Mouse (Mus musculus) liver, embryonic 14.5 days (tissue): ENCODE results near the gene Gm12166. TPM values are rescaled to one million over a fixed set of nuclear protein-coding genes. Genes with fewer than 3 reads are reported as not detected.
A peak's percentile ranks its signal among the peaks of the same experiment; 100 is the strongest.

Source experiments
- ATAC-seq: fragments of 200-750 bp; cut with Nextera tagmentation; 2 replicates; pipeline ENCODE4 v1.8.0; 2017; ENCODE audit warnings: moderate number of reproducible peaks, mild to moderate bottlenecking, moderate library complexity; ENCODE audit not compliant: insufficient read depth
- DNase-seq, 3 experiments: peaks; one replicate each; pipeline ENCODE4 v3.0.0-alpha.2; 2012 to 2013; ENCODE audit warnings: low read depth in 3 of 3, low spot score in 3 of 3
- H3K27ac ChIP-seq: fragments of 300-500 bp; sonication (generic); 2 replicates; pipeline ENCODE4 v1.5.1; 2014; ENCODE audit warnings: moderate library complexity, mild to moderate bottlenecking, control low read depth, inconsistent platforms
- H3K27me3 ChIP-seq: fragments of 300-500 bp; sonication (generic); 2 replicates; pipeline ENCODE4 v1.6.1; 2014; ENCODE audit warnings: mild to moderate bottlenecking, low read length, moderate library complexity; ENCODE audit not compliant: control insufficient read depth, insufficient read depth
- H3K36me3 ChIP-seq: fragments of 300-500 bp; sonication (generic); replicated peaks from 2 replicates; pipeline ENCODE4 v1.6.1; 2014; ENCODE audit warnings: low read depth; ENCODE audit not compliant: control insufficient read depth, insufficient read depth
- H3K4me1 ChIP-seq, 2 experiments: fragments of 200-500 bp in 1 of 2; fragments of 300-500 bp in 1 of 2; sonication (generic) in 1 of 2; replicated peaks; 2 replicates each; pipeline ENCODE4 v1.6.1; 2012 to 2014; ENCODE audit warnings: antibody characterized with exemption in 1 of 2, inconsistent platforms in 1 of 2, low read length in 1 of 2; ENCODE audit not compliant: control insufficient read depth in 2 of 2, insufficient read depth in 2 of 2
- H3K4me2 ChIP-seq: fragments of 300-500 bp; sonication (generic); 2 replicates; pipeline ENCODE4 v1.6.1; 2014; ENCODE audit warnings: low read depth, mild to moderate bottlenecking, control low read depth, moderate library complexity
- H3K4me3 ChIP-seq, 2 experiments: fragments of 200-500 bp in 1 of 2; fragments of 300-500 bp in 1 of 2; sonication (generic) in 1 of 2; 2 replicates each; pipeline ENCODE4 v1.5.1; 2012 to 2014; ENCODE audit warnings: low read depth in 2 of 2, low read length in 2 of 2, mild to moderate bottlenecking in 2 of 2, control low read depth in 1 of 2, inconsistent platforms in 1 of 2, moderate library complexity in 1 of 2; ENCODE audit not compliant: insufficient read depth in 1 of 2
- H3K9ac ChIP-seq: fragments of 300-500 bp; sonication (generic); replicated peaks from 2 replicates; pipeline ENCODE4 v1.6.1; 2014; ENCODE audit warnings: mild to moderate bottlenecking, control low read depth, moderate library complexity
- H3K9me3 ChIP-seq: fragments of 300-500 bp; sonication (generic); 2 replicates; pipeline ENCODE4 v1.6.1; 2016; ENCODE audit warnings: low read length, mixed read lengths; ENCODE audit not compliant: control insufficient read depth
- CTCF ChIP-seq: IDR thresholded peaks from 2 replicates; pipeline ENCODE4 v1.5.1; 2016; ENCODE audit warnings: antibody characterized with exemption, low read depth, control low read depth
- EP300 ChIP-seq: IDR thresholded peaks from 2 replicates; pipeline ENCODE4 v1.6.1; 2016; ENCODE audit warnings: antibody characterized with exemption, low read depth
- WGBS: fragments of 180-500 bp; shearing (Covaris S2); extraction: QIAGEN DNeasy Blood & Tissue Kit; methylation state at CpG from one replicate; pipeline ENCODE4 v1.1.7; 2014; ENCODE audit not compliant: insufficient replicate concordance; 5-methylcytosine and 5-hydroxymethylcytosine counted together
- polyA plus RNA-seq, 2 experiments: library from polyadenylated mRNA; depleted of rRNA in 1 of 2; stranded (reverse) in 1 of 2; unstranded in 1 of 2; fragments of >200 nt; fragmentation: Nextera tagmentation in 1 of 2; extraction: Ambion mirVana in 1 of 2; gene quantifications; 2 replicates each; pipeline versions ENCODE4 v1.2.1 to v1.2.3; 2012 to 2014

The Gm12166 gene
- polyA plus RNA-seq, 2 experiments, result 2.6 to 4.7 TPM

GRCm38 (mm10) chr11:46038901-46039300, 13.2 kb downstream of the Gm12166 start:
- TF ChIP-seq EP300 (no peak), CTCF (no peak)
- H3K27me3 ChIP-seq, result no peaks in the 10 kb centered on the region
- ATAC-seq, result no peak
- H3K9me3 ChIP-seq, result no peaks in the 10 kb centered on the region
- no peak overlapping the region for H3K27ac ChIP-seq
- WGBS, result 70% methylated on average over 15 of the region's 15 CpGs
- no peaks in the 10 kb centered on the region for H3K36me3 ChIP-seq
- no peak overlapping the region for H3K4me3 ChIP-seq
- H3K4me2 ChIP-seq, result no peak overlapping the region
- H3K9ac ChIP-seq, result no peak overlapping the region
- H3K4me1 ChIP-seq, result 0 out of 4 replicates have a peak, but pooled peaks cover 0 to 6% of the 10 kb centered on the region in 2 experiments
- no peak for DNase-seq

DNA sequence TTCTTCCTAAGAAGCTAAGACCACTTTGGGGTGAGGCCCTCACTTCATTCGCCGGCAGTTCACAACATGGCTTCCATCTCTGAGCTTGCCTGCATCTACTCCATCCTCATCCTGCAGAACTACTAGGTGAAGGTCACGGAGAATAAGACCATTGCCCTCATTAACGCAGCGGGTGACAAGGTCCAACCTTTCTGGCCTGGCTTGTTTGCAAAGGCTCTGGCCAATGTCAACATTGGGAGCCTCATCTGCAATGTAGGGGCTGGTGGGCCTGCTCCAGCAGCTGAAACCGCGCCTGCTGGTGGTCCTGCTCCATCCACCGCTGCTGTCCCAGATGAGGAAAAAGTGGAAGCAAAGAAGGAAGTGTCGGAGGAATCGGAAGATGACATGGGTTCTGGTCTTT, 15.7 kb downstream of the Gm12166 start:
- no peak for ATAC-seq
- TF ChIP-seq CTCF, result no peak
- no peak for TF ChIP-seq EP300
- Histone ChIP-seq H3K36me3 (no peaks in the 10 kb centered on the region), H3K4me1 (0 out of 4 replicates have a peak, but pooled peaks cover 0 to 6% of the 10 kb centered on the region in 2 experiments), H3K9ac (no peak overlapping the region), H3K27ac (no peak overlapping the region), H3K4me2 (no peak overlapping the region), H3K27me3 (no peaks in the 10 kb centered on the region), H3K9me3 (no peaks in the 10 kb centered on the region), H3K4me3 (no peak overlapping the region)
- 72% methylated on average over 10 of the region's 10 CpGs for WGBS
- no peak for DNase-seq

GRCm38 (mm10) chr11:46032956-46033355, 19.2 kb downstream of the Gm12166 start:
- H3K9ac ChIP-seq, result no peak overlapping the region
- H3K27me3 ChIP-seq, result no peaks in the 10 kb centered on the region
- H3K4me3 ChIP-seq, result no peak overlapping the region
- DNase-seq (no peak), ATAC-seq (no peak)
- 66% methylated on average over 7 of the region's 7 CpGs for WGBS
- no peaks in the 10 kb centered on the region for H3K36me3 ChIP-seq
- TF ChIP-seq CTCF (no peak), EP300 (no peak)
- no peaks in the 10 kb centered on the region for H3K4me1 ChIP-seq
- no peak overlapping the region for H3K27ac ChIP-seq
- H3K4me2 ChIP-seq, result no peak overlapping the region
- no peaks in the 10 kb centered on the region for H3K9me3 ChIP-seq

DNA sequence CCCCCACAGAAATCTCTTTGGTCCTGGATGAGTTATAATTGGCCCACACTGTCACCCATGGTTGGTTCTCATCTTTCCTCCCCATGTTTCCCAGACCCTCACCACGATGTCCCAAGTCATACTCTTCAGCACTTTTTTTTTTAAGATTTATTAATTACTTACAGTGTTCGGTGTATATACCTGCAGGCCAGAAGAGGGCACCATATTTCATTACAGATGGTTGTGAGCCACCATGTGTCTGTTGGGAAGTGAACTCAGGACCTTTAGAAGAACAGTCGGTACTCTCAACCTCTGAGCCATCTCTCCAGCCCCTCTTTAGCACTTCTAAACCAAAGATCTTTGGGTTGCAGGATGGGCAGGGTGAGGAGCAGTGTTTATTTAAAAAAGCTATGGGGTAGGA, 20.7 kb downstream of the Gm12166 start:
- Histone ChIP-seq H3K27ac (no peak overlapping the region), H3K27me3 (no peaks in the 10 kb centered on the region), H3K9ac (no peak overlapping the region), H3K36me3 (no peaks in the 10 kb centered on the region), H3K4me2 (no peak overlapping the region), H3K4me3 (no peak overlapping the region), H3K4me1 (no peaks in the 10 kb centered on the region), H3K9me3 (no peaks in the 10 kb centered on the region)
- ATAC-seq, result no peak
- no peak for DNase-seq
- peak; percentile 36; the same call in 1 of the 2 replicates for TF ChIP-seq CTCF
- TF ChIP-seq EP300, result no peak
- WGBS, result 37% methylated on average over 3 of the region's 3 CpGs

DNA sequence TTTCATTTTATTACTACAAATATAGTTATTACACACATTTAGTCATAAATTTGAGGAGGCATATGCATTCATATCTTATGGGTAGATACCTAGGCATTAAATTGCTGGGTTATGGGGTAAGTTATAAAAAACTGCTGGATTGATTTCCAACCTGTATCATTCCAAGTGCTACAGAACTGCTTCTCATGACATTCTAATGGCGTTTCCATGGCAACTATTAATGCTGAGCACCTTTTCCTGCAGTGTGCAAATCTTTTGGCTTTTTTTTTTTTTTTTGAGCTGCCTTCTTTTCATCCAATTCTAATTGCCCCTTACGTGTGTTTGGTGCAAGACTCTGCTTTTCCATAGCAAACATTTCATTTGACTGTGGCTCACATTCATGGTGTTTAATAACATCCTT, 22.1 kb downstream of the Gm12166 start:
- Histone ChIP-seq H3K9me3 (no peaks in the 10 kb centered on the region), H3K4me3 (no peak overlapping the region), H3K9ac (no peak overlapping the region), H3K36me3 (no peaks in the 10 kb centered on the region), H3K27me3 (no peaks in the 10 kb centered on the region), H3K4me1 (no peaks in the 10 kb centered on the region), H3K4me2 (no peak overlapping the region), H3K27ac (no peak overlapping the region)
- 46% methylated on average over 2 of the region's 2 CpGs for WGBS
- TF ChIP-seq CTCF (no peak), EP300 (no peak)
- ATAC-seq, result no peak
- DNase-seq, result no peak
